Mouse (Mus musculus): ENCODE results near the gene Kif3a.

Gene Kif3a

GRCm38 (mm10) chr11:53617562-53618109 is 50.5 kb downstream of the Kif3a start:
- DNase-seq = no peak

GRCm38 (mm10) chr11:53618619-53619198 is 51.5 kb downstream of the Kif3a start, which contains the start of gene Il4:
Il4 (minus strand) TSS chr11:53618669.
- no peak for DNase-seq

- no peak for DNase-seq
These were observed 52.2 kb downstream of the Kif3a start for GRCm38 (mm10) chr11:53619428-53619827.

GRCm38 (mm10) chr11:53620094-53620493 is 52.9 kb downstream of the Kif3a start:
- no peak for DNase-seq

DNA sequence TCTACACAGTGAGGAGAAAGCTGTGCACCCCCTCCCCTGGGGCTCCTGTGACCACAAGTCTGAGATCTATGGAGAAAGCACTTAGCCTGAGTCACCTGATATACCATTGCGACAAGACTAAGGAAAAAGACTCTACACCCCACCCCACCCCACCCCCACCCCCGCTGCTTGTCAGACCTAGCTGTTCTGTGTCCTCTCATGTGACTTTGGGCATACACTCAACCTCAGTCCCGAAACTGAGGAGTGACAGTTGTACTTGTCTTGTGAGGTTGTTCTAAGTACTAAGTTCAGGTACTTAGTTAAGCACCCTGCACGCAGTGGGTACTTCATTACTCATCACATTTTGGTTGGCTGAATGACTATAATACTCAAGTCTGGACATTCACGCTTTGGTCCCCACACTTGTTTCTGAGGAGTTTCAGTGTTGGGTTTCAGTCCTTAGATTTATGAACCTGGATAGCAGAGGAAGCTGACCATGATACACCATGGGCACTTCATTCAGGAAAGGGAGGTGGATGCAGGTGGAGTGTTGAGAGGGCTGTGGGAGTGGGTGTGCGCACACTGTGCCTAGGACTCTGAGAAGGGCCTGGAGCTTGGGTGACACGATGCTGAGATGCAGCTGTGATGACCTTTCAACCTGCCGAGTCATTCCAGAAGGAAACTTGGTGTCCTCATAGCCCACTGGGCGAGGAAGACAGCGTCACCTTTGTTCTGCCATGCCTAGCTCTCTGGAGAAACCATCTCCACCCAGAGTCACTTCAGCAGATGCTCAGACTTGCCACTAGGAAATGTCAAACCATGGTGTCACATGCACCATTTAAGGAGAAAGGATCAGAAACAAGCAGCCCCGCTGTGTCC is 54.6 kb downstream of the Kif3a start:
- DNase-seq = no peak

- no peak for DNase-seq
These were observed 55.2 kb downstream of the Kif3a start for GRCm38 (mm10) chr11:53622440-53622806.

DNA sequence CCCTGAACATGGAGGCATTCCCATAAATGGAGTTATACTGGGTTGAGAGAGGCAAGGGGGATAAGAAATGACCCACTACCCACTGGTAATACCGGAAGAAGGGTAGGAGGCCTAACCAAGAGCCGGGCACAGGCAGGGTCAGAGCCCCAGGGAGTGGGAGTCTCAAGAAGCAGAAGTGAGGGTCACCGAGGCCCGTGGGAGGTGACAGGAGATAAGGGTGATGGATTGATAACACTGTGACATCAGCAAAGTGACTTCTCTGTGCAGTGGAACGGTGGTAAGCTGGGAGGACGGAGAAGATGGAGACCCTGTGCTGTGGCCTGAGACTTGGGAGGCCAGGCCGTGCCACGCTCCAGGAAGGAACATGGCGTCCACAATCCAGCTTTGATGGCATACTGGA is 56.4 kb downstream of the Kif3a start:
- DNase-seq = no peak

- DNase-seq = no peak
These were observed 56.9 kb downstream of the Kif3a start for GRCm38 (mm10) chr11:53624124-53624523.

GRCm38 (mm10) chr11:53626802-53627373 is 59.7 kb downstream of the Kif3a start:
- DNase-seq = no peak

- DNase-seq = peak; percentile 77
These were observed 60.7 kb downstream of the Kif3a start for GRCm38 (mm10) chr11:53627859-53628258.

DNA sequence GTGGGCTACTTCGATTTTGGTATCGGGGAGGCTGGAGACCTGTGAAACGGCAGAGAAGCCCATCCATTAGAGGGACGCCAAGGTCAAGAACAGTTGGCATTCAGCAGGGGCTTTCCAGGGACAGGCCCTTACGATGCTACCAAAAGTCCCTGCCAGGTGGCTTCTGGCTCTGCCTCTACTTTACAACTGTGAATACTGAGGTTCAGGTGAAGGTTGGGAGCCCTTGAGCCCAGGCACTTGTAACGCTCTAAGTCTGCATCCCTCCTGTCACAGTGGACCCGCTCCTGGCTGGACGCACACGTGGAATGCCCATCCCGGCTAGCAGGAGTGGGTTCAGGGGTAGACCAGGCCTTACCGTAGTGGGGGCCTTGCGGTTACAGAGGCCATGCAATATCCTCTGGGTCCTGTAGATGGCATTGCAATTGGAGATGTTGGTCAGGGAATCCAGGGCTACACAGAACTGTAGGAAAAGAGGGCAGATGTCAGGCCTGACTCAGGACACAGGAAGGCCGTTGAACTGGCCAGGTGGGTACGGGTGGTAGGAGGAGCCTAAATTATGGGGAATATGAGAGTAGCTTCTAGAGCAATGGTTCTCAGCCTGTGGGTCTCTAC is 65.0 kb downstream of the Kif3a start:
- no peak for DNase-seq

- no peak for DNase-seq
These were observed 66.5 kb downstream of the Kif3a start for GRCm38 (mm10) chr11:53633644-53634043.

- DNase-seq = no peak
These were observed 67.4 kb downstream of the Kif3a start, which contains the start of gene Il13 for GRCm38 (mm10) chr11:53634556-53634955. Il13 (minus strand) TSS chr11:53634702.

DNA sequence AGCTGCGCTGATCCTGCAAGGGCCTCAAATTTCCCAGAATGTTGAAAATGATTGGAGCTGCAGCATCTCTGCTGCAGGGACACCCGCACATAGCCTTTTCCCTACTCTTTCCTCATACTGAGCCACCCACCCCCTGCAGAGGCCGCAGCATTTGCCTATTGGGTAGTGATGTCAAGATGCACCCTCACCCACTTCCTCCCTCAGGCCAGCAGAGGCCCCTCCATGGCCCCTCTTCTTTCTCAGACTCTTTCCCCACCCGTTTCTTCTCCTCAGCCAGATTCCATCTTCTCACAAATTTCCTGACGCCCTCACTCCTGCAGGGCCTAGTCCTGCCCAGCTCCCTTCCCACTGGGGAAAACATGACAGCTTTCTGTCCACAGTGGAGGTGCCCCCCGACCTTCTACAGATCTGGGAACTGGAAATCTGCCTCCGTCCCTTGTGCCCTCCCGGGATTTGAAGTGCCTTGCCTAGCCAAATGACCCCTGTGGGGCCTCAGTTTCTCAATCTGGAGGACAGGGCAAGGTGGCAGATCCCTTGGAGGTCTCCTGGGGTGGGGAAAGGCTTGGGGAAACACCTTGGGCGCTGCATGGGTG is 68.5 kb downstream of the Kif3a start:
- DNase-seq = no peak

DNA sequence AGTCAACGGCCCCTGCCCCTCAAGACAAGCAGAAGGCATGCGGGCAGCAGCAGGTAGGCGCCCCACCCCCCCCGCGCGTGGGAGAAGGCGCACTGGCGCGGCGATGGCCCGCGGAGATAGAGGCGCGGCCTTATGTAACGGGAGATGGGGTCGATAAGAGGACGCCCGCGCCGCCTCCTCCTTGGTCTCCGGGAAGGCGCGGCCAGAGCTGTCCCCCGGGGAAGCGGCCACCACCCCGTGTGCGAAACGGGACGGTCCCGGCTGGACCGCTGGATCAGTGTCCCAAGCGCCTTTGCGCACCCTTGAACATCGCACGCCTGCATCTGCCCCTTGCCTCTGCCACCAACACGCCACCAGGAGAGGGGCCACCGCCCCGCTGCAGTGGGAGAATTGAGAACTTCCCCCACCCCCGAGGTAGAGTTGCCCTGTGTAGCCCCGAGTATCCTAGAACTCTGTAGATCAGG is 69.0 kb downstream of the Kif3a start:
- DNase-seq = no peak

DNA sequence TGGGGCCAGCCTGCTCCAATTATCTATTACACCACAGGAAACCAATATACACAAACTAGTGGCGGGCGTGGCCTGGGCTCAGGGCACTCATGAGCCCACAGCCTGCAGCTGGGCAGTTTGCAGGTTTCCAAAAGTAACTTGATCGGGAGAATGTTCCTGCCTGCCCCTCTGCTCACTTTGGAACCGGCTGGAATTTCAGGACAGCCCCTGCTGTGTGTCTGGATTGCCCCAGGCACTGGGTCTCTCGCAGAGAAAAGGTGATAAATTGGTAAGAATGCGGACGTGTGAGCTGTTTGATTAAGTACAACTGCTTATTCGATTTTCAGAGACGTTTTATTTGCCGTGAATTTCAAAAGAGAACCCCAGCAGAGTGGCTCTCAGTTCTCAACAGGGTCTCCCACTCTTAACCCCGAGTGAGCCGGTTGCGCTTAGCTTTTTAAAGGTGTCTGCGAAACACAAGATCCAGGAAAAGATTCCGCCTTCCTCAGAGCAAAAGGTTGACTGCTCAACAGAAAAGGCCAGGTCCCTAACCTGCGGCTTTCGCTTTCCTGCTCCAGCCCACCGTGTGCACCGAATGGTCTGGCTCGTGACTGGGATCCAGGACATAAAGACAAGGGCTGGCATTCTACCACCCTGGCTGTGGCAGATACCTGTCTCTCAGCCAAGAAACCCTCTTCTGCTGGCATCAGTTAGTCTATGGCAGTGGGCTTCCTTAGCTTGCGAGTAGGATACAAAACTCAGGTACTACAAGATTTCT is 70.0 kb downstream of the Kif3a start:
- DNase-seq = no peak

DNA sequence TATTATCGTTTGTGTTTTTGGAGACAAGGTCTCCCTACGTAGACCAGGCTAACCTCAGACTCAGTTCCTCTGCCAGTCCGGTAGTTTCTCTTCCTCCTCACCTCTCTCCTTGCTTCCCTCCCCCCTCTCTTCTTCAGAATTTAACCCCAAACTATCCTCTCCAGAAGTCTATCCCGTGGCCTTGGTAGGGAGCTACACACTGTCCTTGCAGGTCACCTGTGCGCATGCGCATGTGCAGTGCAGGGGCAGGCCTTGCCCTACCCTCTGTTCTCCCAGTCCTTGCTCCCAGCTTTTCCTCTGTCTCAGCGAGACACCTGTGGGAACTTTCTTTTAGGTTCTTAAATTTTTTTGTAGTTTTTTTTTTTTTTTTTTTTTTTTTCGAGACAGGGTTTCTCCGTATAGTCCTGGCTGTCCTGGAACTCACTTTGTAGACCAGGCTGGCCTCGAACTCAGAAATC is 70.7 kb downstream of the Kif3a start:
- DNase-seq = no peak

DNA sequence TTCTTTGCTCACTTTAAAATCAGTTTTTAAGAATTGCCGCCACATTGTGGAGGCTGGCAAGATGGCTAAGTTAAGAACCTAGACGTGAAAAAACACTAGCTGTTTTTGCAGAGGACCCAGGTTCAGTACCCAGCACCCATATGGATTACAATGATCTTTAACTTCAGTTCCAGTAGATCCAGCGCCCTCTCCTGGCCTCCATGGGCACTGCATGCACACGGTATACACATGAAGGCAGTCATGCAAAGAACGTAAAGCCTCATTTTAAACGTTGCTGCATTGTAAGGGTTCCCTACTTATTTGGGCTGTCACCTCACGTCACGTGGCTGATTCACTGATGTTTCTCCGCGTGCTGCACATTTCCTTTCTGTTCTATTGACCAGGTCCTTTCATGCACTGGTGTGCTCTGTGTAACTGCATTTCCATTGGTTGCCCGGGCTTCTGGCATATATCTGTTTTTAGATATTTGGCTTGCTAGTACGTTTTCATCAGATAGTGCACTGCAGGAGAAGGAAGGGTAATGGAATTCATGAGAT is 75.6 kb downstream of the Kif3a start:
- no peak for DNase-seq

DNA sequence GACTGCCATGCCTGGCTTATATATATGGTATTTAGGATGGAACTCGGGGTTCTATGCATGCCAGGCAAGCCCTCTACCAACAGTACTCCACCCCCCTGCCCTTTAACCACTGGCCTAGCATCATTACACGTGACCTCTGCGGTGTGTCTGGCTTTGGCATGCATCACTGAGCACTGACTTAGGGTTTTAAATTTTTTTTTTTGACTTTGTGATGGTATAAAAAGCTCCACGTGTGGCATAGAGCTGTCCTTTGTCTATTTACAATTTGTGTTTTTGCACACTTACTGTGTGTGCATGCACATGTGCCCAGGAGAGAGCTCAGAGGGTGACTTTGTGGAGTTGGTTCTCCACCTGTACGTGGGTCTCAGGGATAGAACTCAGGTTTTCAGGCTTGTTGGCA is 76.8 kb downstream of the Kif3a start:
- DNase-seq = no peak

DNA sequence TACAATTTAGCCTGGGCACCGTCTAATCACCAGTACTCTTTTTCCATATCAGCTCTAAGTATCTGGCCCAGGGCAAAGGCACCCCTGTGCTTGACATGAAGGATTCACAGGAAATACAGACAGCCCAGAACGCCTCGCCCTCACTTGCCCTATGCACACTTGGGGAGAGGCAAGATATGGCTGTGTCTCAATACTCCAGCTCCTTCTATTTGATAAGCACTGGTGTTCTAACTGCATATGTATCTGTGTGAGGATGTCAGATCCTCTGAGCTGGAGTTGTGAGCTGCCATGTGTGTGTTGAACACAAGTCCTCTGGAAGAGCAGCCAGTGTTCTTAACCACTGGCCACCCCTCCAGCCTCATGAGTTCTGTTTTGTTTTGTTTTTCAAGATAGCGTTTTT is 84.3 kb downstream of the Kif3a start:
- no peak for DNase-seq
